Mouse (Mus musculus) heart, postnatal 4 days (tissue): Measurements from ENCODE around the gene Eci3. TPM values are rescaled to one million over a fixed set of nuclear protein-coding genes. Genes with fewer than 3 reads are reported as not detected.
A peak's percentile ranks its signal among the peaks of the same experiment; 100 is the strongest.

Experiments
- DNase-seq: peaks from one replicate; pipeline ENCODE4 v3.0.0; 2021
- total RNA-seq, 2 experiments: library from RNA; stranded (reverse); gene quantifications; 2 replicates each; pipeline ENCODE4 v1.2.3; 2021

Gene Eci3
- total RNA-seq, 2 experiments from 2014 or later, result 1.8 to 2.1 TPM

DNA sequence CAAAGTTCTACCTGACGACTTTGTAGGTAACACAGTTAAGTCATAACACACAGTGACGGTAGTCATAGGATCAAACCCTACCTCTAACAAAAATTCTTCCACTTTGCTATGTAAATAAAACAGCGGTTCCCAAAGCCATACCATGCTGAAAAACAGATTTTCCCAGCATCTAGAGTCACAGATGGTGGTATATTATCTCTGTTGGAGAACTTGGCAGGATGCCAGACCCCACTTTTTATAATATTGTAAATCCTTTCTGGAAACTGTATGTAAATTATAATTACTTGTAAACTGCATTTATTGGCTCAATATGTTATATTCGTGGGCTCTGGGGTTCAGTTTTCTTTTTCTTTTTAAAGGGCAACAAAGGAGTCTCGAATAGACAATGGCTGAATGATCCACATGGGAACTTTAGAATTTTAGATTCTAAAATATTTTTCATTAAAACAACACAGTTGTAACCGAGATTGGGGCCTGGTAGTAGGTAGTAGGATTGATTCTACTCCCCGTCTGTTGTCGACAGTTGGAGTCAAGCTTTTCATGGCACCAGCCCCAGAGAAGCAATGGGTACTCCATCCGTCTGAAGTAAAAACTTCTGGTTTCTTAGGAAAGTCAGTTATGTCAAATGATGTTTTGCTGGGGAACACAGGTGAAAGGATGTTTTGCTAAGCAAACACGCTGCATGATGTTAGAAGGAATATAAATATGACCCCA lies 28.5 kb downstream of the Eci3 start:
- DNase-seq, result no peak

DNA sequence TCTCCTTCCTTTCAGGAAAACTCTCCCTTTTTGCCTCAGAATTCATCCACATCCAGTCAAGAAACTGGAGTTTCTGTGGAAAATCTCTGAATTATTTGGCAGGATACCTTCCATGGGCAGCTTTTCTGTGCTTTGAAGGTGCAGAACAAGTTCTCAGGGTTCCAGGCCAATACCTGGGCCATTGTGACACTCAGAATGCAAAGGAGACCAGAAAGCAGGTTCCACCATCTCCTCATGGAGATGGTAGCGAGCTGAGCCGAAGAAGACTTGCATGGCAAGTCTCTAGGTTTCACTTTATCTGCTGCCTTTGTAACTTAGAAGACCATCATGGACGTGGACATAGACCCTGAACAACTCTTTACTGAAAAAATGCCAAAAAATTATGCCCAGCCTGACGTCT lies 39.4 kb downstream of the Eci3 start, which contains the start of the genes Fam217a and 4933417A18Rik:
Gene Fam217a (minus strand): TSS at position 101 of the 400 bp plus-strand sequence.
Gene 4933417A18Rik (plus strand): TSS at position 200 of the 400 bp plus-strand sequence.
- no peak for DNase-seq

DNA sequence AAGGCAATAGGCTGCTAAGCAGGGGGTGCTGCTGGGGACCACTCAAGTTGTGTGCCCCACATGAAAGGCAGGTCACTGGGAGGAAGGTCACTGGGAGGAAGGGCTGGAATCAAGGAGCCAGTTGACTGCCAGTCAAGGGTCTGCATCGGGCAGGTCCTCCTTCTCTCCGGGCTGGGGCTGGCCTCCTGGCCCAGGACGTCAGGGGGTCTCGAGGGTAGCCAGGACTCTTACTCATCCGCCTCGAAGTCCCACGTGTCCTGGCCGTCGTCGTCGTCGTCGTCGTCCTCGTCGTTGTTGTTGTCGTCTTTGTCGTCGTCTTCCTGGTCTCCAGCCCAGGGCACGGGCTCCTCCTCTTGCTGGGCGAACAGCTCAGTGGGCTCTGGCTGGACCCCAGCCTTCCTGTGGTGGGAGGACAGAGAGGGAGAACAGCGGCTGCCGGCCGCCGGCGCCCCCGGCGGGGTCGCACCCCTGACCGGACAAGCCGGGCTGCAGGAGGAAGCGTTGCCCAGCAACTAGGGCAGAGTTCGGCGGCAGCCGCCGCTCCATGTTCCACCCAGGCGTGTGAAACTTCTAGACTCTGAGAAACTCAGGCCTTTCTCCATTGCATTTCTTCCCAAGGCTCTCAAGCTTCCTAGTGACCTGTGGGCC lies 47.0 kb downstream of the Eci3 start:
- DNase-seq, result peak; percentile 16

GRCm38 (mm10) chr13:34914614-34915013 lies 49.0 kb downstream of the Eci3 start:
- no peak for DNase-seq

Other genes with a start within 250 kb of the Eci3 start
- not detected for gene Fam50b, start 229.0 kb downstream of the Eci3 start, total RNA-seq
- 10 to 100 TPM; 49.3 to 51.7 TPM for gene Prpf4b, start 88.5 kb downstream of the Eci3 start, total RNA-seq
- gene Fam217a, start 39.5 kb downstream of the Eci3 start, total RNA-seq, result under 1 TPM; 0.56 to 0.76 TPM
- not detected for gene 4933417A18Rik, start 39.4 kb downstream of the Eci3 start, total RNA-seq
- gene Eci2, start 63.3 kb upstream of the Eci3 start, total RNA-seq, result 100 to 1,000 TPM; 251 to 275 TPM